ENCODE assay signal across 10 mouse cellular contexts in genomic region chr7:18883991-18884744, GRCm38 (mm10). TPM values are rescaled to one million over a fixed set of nuclear protein-coding genes. Genes with fewer than 3 reads are reported as not detected.
A peak's percentile ranks its signal among the peaks of the same experiment; 100 is the strongest.
DNase-seq lines count a peak whose midpoint lies in the region; ATAC-seq and TF ChIP-seq lines count a peak whose summit lies in the region.
"Had no signal": no experiment of that assay in that cellular context is flagged by ENCODE, and none has a peak within 500 bp of the region (broad histone marks: within the 10 kb centered on the region; RNA-seq: fewer than 3 reads in every experiment).

No protein-coding gene starts in this region.

- H3K27ac ChIP-seq in heart, embryonic 13.5 days (replicated peaks), result no peak overlapping the region
- peak overlapping the region; percentile 75 for H3K27ac ChIP-seq in intestine, postnatal 0 days (ENCODE audit: low read depth, low read length)
- no peak overlapping the region for H3K27ac ChIP-seq in midbrain, embryonic 11.5 days (ENCODE audit: low read depth, low read length)

- intact Hi-C loops in heart, postnatal 36 days (cut with DNase I), result no loop called here

- H3K27me3 ChIP-seq in heart, embryonic 13.5 days (replicated peaks), result no peaks in the 10 kb centered on the region
- no peaks in the 10 kb centered on the region for H3K27me3 ChIP-seq in intestine, postnatal 0 days (replicated peaks; ENCODE audit: control insufficient read depth, insufficient read depth, low read length)
- H3K27me3 ChIP-seq in midbrain, embryonic 11.5 days (ENCODE audit: control insufficient read depth, insufficient read depth, low read length), result no peaks in the 10 kb centered on the region

- peak overlapping the region; percentile 33; the same call in 1 of the 2 replicates for H3K9ac ChIP-seq in heart, embryonic 13.5 days
- peak overlapping the region; percentile 50; the same call in 1 of the 2 replicates for H3K9ac ChIP-seq in intestine, postnatal 0 days (ENCODE audit: low read depth, low read length)
- no peak overlapping the region for H3K9ac ChIP-seq in midbrain, embryonic 11.5 days (ENCODE audit: low read length)

- H3K4me3 ChIP-seq in heart, embryonic 13.5 days, result no peak overlapping the region
- H3K4me3 ChIP-seq in intestine, postnatal 0 days (ENCODE audit: low read depth, low read length), result peak overlapping the region; percentile 21
- H3K4me3 ChIP-seq in midbrain, embryonic 11.5 days (ENCODE audit: low read depth, low read length), result no peak overlapping the region

- H3K9me3 ChIP-seq in heart, embryonic 13.5 days, result no peaks in the 10 kb centered on the region
- H3K9me3 ChIP-seq in intestine, postnatal 0 days (ENCODE audit: control insufficient read depth), result no peaks in the 10 kb centered on the region
- no peaks in the 10 kb centered on the region for H3K9me3 ChIP-seq in midbrain, embryonic 11.5 days (ENCODE audit: control insufficient read depth, low read length)

- 40% methylated on average over 9 of the region's 9 CpGs for WGBS in heart, embryonic 13.5 days
- 26% methylated on average over 9 of the region's 9 CpGs for WGBS in intestine, postnatal 0 days
- WGBS in midbrain, embryonic 11.5 days, result 69% methylated on average over 9 of the region's 9 CpGs

- peak; percentile 12; the same call in 1 of the 2 replicates for TF ChIP-seq CTCF in intestine, postnatal 0 days (IDR thresholded peaks at IDR 0.05; ENCODE audit: low read depth)

- peaks cover 3% of the 10 kb centered on the region; the same call in 1 of the 2 replicates for H3K4me1 ChIP-seq in heart, embryonic 13.5 days
- no peaks in the 10 kb centered on the region for H3K4me1 ChIP-seq in intestine, postnatal 0 days (replicated peaks; ENCODE audit: control insufficient read depth, insufficient read depth, low read length)
- H3K4me1 ChIP-seq in midbrain, embryonic 11.5 days (ENCODE audit: control insufficient read depth, insufficient read depth, low read length), result no peaks in the 10 kb centered on the region

- no peak for DNase-seq in heart, postnatal 36 days
- no peak for DNase-seq in midbrain, embryonic 11.5 days (ENCODE audit: low spot score, missing footprints)
- DNase-seq in right cerebral cortex, adult 2 months (ENCODE audit: low spot score in 2 of 2), result no peak
- DNase-seq: gastrocnemius, postnatal 14 days had no signal

- no peak overlapping the region for H3K4me2 ChIP-seq in heart, embryonic 13.5 days
- H3K4me2 ChIP-seq in intestine, postnatal 0 days (replicated peaks; ENCODE audit: low read depth), result peak overlapping the region; percentile 57
- no peak overlapping the region for H3K4me2 ChIP-seq in midbrain, embryonic 11.5 days

- H3K36me3 ChIP-seq in heart, embryonic 13.5 days, result no peaks in the 10 kb centered on the region
- H3K36me3 ChIP-seq in intestine, postnatal 0 days (ENCODE audit: control insufficient read depth, insufficient read depth), result 0 out of 2 replicates have a peak, but pooled peaks cover 4% of the 10 kb centered on the region
- no peaks in the 10 kb centered on the region for H3K36me3 ChIP-seq in midbrain, embryonic 11.5 days (ENCODE audit: control insufficient read depth, insufficient read depth, low read length)

- ATAC-seq in heart, embryonic 13.5 days (ENCODE audit: extremely low read depth, insufficient number of reproducible peaks, low FRiP score, low TSS enrichment), result no peak
- peak; percentile 90 for ATAC-seq in CD4-positive, CD25-positive, alpha-beta regulatory T cell, adult 4 months
- ATAC-seq in intestine, postnatal 0 days, result peak; percentile 88
- ATAC-seq in megakaryocyte, adult 5-6 weeks (ENCODE audit: poor library complexity, severe bottlenecking), result peak; percentile 93
- no peak for ATAC-seq in midbrain, embryonic 11.5 days (ENCODE audit: low FRiP score)
- ATAC-seq in erythroblast, adult 5-6 weeks (replicated peaks; ENCODE audit: low FRiP score, poor library complexity, severe bottlenecking), result no peak

RNA-seq across cellular contexts. Expression of gene Pglyrp1, which starts 13.0 kb away (rescaled TPM):
- 0.82 and 1.2 TPM in 2 replicates for polyA plus RNA-seq in heart, embryonic 13.5 days (2015; fragmentation: Nextera tagmentation; extraction: Ambion mirVana)
- 1 to 10 TPM; 1.4 to 1.6 TPM for total RNA-seq in heart, postnatal 36 days (2021)
- polyA plus RNA-seq in CD4-positive, CD25-positive, alpha-beta regulatory T cell, adult 4 months (2017; shearing (Covaris generic)), result 100 to 1,000 TPM; 246 to 259 TPM
- 141 and 155 TPM in 2 replicates for polyA plus RNA-seq in intestine, postnatal 0 days (2015; fragmentation: Nextera tagmentation; extraction: Ambion mirVana)
- total RNA-seq in megakaryocyte, adult 5-6 weeks (2015), result 492 and 634 TPM in 2 replicates
- total RNA-seq in megakaryocyte, adult 5-6 weeks (2017), result 78.5 and 108 TPM in 2 replicates
- polyA plus RNA-seq in midbrain, embryonic 11.5 days (2014; fragmentation: Nextera tagmentation; extraction: Ambion mirVana), result 2.3 and 2.7 TPM in 2 replicates
- total RNA-seq in erythroblast, adult 5-6 weeks (2015; ENCODE audit: low replicate concordance), result 330 and 397 TPM in 2 replicates
- 26.8 and 56.7 TPM in 2 replicates for total RNA-seq in erythroblast, adult 5-6 weeks (2017; ENCODE audit: low replicate concordance)
- total RNA-seq: MEL had no signal

RNA-seq across cellular contexts. Expression of gene Ccdc61, which starts 26.0 kb away (rescaled TPM):
- polyA plus RNA-seq in heart, embryonic 13.5 days (2015; fragmentation: Nextera tagmentation; extraction: Ambion mirVana), result 18.2 and 23.0 TPM in 2 replicates
- total RNA-seq in heart, postnatal 36 days (2021), result 10 to 100 TPM in 1 of 2 experiments, 1 to 10 TPM in 1; 7.7 to 11.0 TPM
- 1 to 10 TPM; 7.6 to 8.9 TPM for polyA plus RNA-seq in CD4-positive, CD25-positive, alpha-beta regulatory T cell, adult 4 months (2017; shearing (Covaris generic))
- polyA plus RNA-seq in intestine, postnatal 0 days (2015; fragmentation: Nextera tagmentation; extraction: Ambion mirVana), result 13.5 and 15.1 TPM in 2 replicates
- total RNA-seq in megakaryocyte, adult 5-6 weeks (2015), result 12.9 and 15.3 TPM in 2 replicates
- total RNA-seq in megakaryocyte, adult 5-6 weeks (2017), result 8.9 and 12.2 TPM in 2 replicates
- polyA plus RNA-seq in midbrain, embryonic 11.5 days (2014; fragmentation: Nextera tagmentation; extraction: Ambion mirVana), result 23.0 and 28.3 TPM in 2 replicates
- 5.2 TPM in 1 of 2 replicates, not detected in the other for total RNA-seq in erythroblast, adult 5-6 weeks (2015; ENCODE audit: low replicate concordance)
- 5.8 and 16.9 TPM in 2 replicates for total RNA-seq in erythroblast, adult 5-6 weeks (2017; ENCODE audit: low replicate concordance)

RNA-seq across cellular contexts. Expression of gene Nova2, which starts 41.5 kb away (rescaled TPM):
- polyA plus RNA-seq in heart, embryonic 13.5 days (2015; fragmentation: Nextera tagmentation; extraction: Ambion mirVana), result 0.52 and 0.60 TPM in 2 replicates
- 1 to 10 TPM; 4.8 to 7.7 TPM for total RNA-seq in heart, postnatal 36 days (2021)
- polyA plus RNA-seq in CD4-positive, CD25-positive, alpha-beta regulatory T cell, adult 4 months (2017; shearing (Covaris generic)), result not detected
- polyA plus RNA-seq in intestine, postnatal 0 days (2015; fragmentation: Nextera tagmentation; extraction: Ambion mirVana), result 0.18 and 0.24 TPM in 2 replicates
- not detected in 2 replicates for total RNA-seq in megakaryocyte, adult 5-6 weeks (2015)
- not detected in 2 replicates for total RNA-seq in megakaryocyte, adult 5-6 weeks (2017)
- 9.1 and 9.8 TPM in 2 replicates for polyA plus RNA-seq in midbrain, embryonic 11.5 days (2014; fragmentation: Nextera tagmentation; extraction: Ambion mirVana)
- not detected in 2 replicates for total RNA-seq in erythroblast, adult 5-6 weeks (2015; ENCODE audit: low replicate concordance)
- total RNA-seq in erythroblast, adult 5-6 weeks (2017; ENCODE audit: low replicate concordance), result not detected in 2 replicates

RNA-seq across cellular contexts. Expression of gene Mill2, which starts 44.4 kb away (rescaled TPM):
- polyA plus RNA-seq in heart, embryonic 13.5 days (2015; fragmentation: Nextera tagmentation; extraction: Ambion mirVana), result 0.16 and 0.18 TPM in 2 replicates
- 1 to 10 TPM; 5.8 to 6.3 TPM for total RNA-seq in heart, postnatal 36 days (2021)
- polyA plus RNA-seq in CD4-positive, CD25-positive, alpha-beta regulatory T cell, adult 4 months (2017; shearing (Covaris generic)), result under 1 TPM in 1 of 2 experiments, not detected in 1; 0.22 TPM
- polyA plus RNA-seq in intestine, postnatal 0 days (2015; fragmentation: Nextera tagmentation; extraction: Ambion mirVana), result 0.72 and 1.4 TPM in 2 replicates
- total RNA-seq in megakaryocyte, adult 5-6 weeks (2015), result not detected in 2 replicates
- total RNA-seq in megakaryocyte, adult 5-6 weeks (2017), result 0.08 TPM in 1 of 2 replicates, not detected in the other
- 0.15 and 0.20 TPM in 2 replicates for polyA plus RNA-seq in midbrain, embryonic 11.5 days (2014; fragmentation: Nextera tagmentation; extraction: Ambion mirVana)
- total RNA-seq in erythroblast, adult 5-6 weeks (2015; ENCODE audit: low replicate concordance), result not detected in 2 replicates
- 0.42 TPM in 1 of 2 replicates, not detected in the other for total RNA-seq in erythroblast, adult 5-6 weeks (2017; ENCODE audit: low replicate concordance)

Comparison
In these comparisons a context has a peak if more than half of its experiments do, and no peak if none do; other contexts are left out.
1. ATAC-seq: peak in CD4-positive, CD25-positive, alpha-beta regulatory T cell, adult 4 months (single experiment), intestine, postnatal 0 days (single experiment) and megakaryocyte, adult 5-6 weeks (single experiment); none in heart, embryonic 13.5 days (single experiment), midbrain, embryonic 11.5 days (single experiment) and erythroblast, adult 5-6 weeks (single experiment).
2. RNA of gene Pglyrp1, which starts 13.0 kb away (polyA plus RNA-seq): 246 to 259 TPM in CD4-positive, CD25-positive, alpha-beta regulatory T cell, adult 4 months and 141 to 155 TPM in intestine, postnatal 0 days; 2.3 to 2.7 TPM in midbrain, embryonic 11.5 days and 0.82 to 1.2 TPM in heart, embryonic 13.5 days; every median in the first group is over 10 times any median in the second.